Mouse (Mus musculus): ENCODE measurements around the gene E130218I03Rik. TPM values are rescaled to one million over a fixed set of nuclear protein-coding genes. Genes with fewer than 3 reads are reported as not detected.

Gene E130218I03Rik
- polyA plus RNA-seq, 1 experiment from 2014 or later: 0.42 TPM

DNA sequence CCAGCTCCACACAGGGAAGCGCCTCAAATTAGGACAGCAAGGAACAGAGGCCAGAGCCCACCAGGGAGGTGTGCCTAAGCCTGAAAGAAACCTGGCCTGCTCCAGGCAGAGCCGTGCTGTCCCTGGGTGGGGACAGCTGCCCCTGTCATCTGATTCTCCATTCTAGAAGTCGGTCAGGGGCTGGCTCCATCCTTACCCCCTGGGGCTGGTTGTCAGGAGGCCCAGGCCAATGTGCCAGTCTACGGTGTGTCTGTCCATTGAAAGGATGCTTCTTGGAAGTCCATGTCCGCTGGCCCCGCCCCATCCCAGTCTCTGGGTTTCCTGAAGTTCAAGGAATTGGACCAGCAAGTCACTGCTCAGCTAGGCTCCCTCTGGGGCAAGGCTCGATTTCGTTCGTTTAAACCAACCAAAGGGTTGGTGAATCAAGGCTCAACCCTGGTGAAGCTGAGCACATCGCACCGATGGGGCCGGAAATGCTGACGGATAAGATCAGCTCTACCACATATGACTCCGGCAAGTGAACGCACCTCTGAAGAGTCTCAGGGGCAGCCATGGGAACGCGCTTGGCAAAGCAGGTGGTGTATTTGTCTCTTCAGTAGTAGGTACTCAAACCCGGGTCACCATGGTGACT lies 49.7 kb downstream of the E130218I03Rik start:
- whole genome bisulfite sequencing: 75% methylated on average over 18 of the region's 18 CpGs

DNA sequence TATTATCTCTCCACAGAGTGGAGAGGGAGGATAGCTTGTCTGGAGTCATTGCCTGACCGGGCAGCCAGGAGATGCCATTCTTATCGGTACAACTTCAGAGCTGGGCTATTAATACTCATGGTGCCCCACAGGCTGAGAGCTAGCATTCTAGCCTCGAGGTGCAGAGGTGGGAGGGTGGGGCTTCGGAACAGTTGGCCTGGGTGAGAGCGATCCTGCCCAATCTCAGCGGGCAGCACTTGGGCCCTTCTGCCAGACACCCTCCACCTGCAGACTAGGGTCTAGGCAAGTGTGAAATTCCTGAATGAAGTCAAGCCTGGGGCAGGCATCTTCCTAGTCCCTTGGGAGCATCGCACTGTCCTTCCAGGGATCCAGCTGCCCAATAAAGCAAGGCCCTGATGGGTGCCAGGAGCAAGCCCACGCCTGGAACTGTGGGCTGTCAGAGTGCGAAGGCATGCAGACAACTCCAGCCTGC lies 50.3 kb downstream of the E130218I03Rik start:
- Histone ChIP-seq H3K4me1 (peaks cover 5% of the 10 kb centered on the region), H3K4me3 (replicated peaks) (no peak overlapping the region), H3K36me3 (no peaks in the 10 kb centered on the region), H3K9me3 (replicated peaks) (no peaks in the 10 kb centered on the region), H3K4me2 (no peak overlapping the region), H3K27ac (replicated peaks) (no peak overlapping the region), H3K27me3 (replicated peaks) (0 out of 2 replicates have a peak, but pooled peaks cover 4% of the 10 kb centered on the region), H3K9ac (replicated peaks) (no peak overlapping the region)
- WGBS: 74% methylated on average over 9 of the region's 9 CpGs
- ATAC-seq (ENCODE audit: low FRiP score): no peak

More for the DNA sequence above, 49.7 kb downstream of the E130218I03Rik start:
- no peak overlapping the region for H3K4me2 ChIP-seq
- H3K9me3 ChIP-seq (replicated peaks): no peaks in the 10 kb centered on the region
- H3K27ac ChIP-seq (replicated peaks): no peak overlapping the region
- peaks cover 10% of the 10 kb centered on the region for H3K4me1 ChIP-seq
- no peak overlapping the region for H3K9ac ChIP-seq (replicated peaks)
- H3K4me3 ChIP-seq (replicated peaks): no peak overlapping the region
- H3K36me3 ChIP-seq: no peaks in the 10 kb centered on the region
- H3K27me3 ChIP-seq (replicated peaks): 0 out of 2 replicates have a peak, but pooled peaks cover 4% of the 10 kb centered on the region
- ATAC-seq (ENCODE audit: low FRiP score): no peak

Other genes starting within 250 kb of the E130218I03Rik start
- 47.0 and 47.4 TPM in 2 replicates for gene Dhdds, start 242.7 kb upstream of the E130218I03Rik start, polyA plus RNA-seq (2015; fragmentation: Nextera tagmentation; extraction: Ambion mirVana)
- gene Lin28a, start 224.8 kb upstream of the E130218I03Rik start, polyA plus RNA-seq (2015; fragmentation: Nextera tagmentation; extraction: Ambion mirVana): 0.19 and 0.37 TPM in 2 replicates
- not detected in 2 replicates for gene Zfp683, start 189.8 kb upstream of the E130218I03Rik start, polyA plus RNA-seq (2015; fragmentation: Nextera tagmentation; extraction: Ambion mirVana)
- 2.5 and 3.7 TPM in 2 replicates for gene Crybg2, start 182.8 kb upstream of the E130218I03Rik start, polyA plus RNA-seq (2015; fragmentation: Nextera tagmentation; extraction: Ambion mirVana)
- 5.6 and 29.0 TPM in 2 replicates for gene Cd52, start 148.6 kb upstream of the E130218I03Rik start, polyA plus RNA-seq (2015; fragmentation: Nextera tagmentation; extraction: Ambion mirVana)
- 16.2 and 19.4 TPM in 2 replicates for gene Ubxn11, start 141.1 kb upstream of the E130218I03Rik start, polyA plus RNA-seq (2015; fragmentation: Nextera tagmentation; extraction: Ambion mirVana)
- gene Sh3bgrl3, start 114.9 kb upstream of the E130218I03Rik start, polyA plus RNA-seq (2015; fragmentation: Nextera tagmentation; extraction: Ambion mirVana): 436 and 479 TPM in 2 replicates
- gene Cep85, start 56.5 kb upstream of the E130218I03Rik start, polyA plus RNA-seq (2015; fragmentation: Nextera tagmentation; extraction: Ambion mirVana): 18.9 and 34.8 TPM in 2 replicates
- gene Gm7534, start 40.7 kb upstream of the E130218I03Rik start, polyA plus RNA-seq (2015; fragmentation: Nextera tagmentation; extraction: Ambion mirVana): not detected in 2 replicates
- gene Catsper4, start 16.3 kb upstream of the E130218I03Rik start, polyA plus RNA-seq (2015; fragmentation: Nextera tagmentation; extraction: Ambion mirVana): not detected in 2 replicates
- 0.20 and 1.4 TPM in 2 replicates for gene Cnksr1, start 5.3 kb upstream of the E130218I03Rik start, polyA plus RNA-seq (2015; fragmentation: Nextera tagmentation; extraction: Ambion mirVana)
- gene Zfp593, start 1.9 kb downstream of the E130218I03Rik start, polyA plus RNA-seq (2015; fragmentation: Nextera tagmentation; extraction: Ambion mirVana): 13.9 and 14.8 TPM in 2 replicates
- gene Gm30191, start 3.3 kb downstream of the E130218I03Rik start, polyA plus RNA-seq (2015; fragmentation: Nextera tagmentation; extraction: Ambion mirVana): not detected in 2 replicates
- gene Grrp1, start 10.4 kb downstream of the E130218I03Rik start, polyA plus RNA-seq (2015; fragmentation: Nextera tagmentation; extraction: Ambion mirVana): 14.2 and 17.0 TPM in 2 replicates
- gene Pdik1l, start 44.2 kb downstream of the E130218I03Rik start, polyA plus RNA-seq (2015; fragmentation: Nextera tagmentation; extraction: Ambion mirVana): 32.1 and 33.9 TPM in 2 replicates
- gene Trim63, start 71.5 kb downstream of the E130218I03Rik start, polyA plus RNA-seq (2015; fragmentation: Nextera tagmentation; extraction: Ambion mirVana): 1.2 and 1.4 TPM in 2 replicates
- 0.14 and 0.20 TPM in 2 replicates for gene Slc30a2, start 99.5 kb downstream of the E130218I03Rik start, polyA plus RNA-seq (2015; fragmentation: Nextera tagmentation; extraction: Ambion mirVana)
- gene Extl1, start 140.2 kb downstream of the E130218I03Rik start, polyA plus RNA-seq (2015; fragmentation: Nextera tagmentation; extraction: Ambion mirVana): 0.75 and 1.2 TPM in 2 replicates
- 7.5 and 8.9 TPM in 2 replicates for gene Pafah2, start 152.7 kb downstream of the E130218I03Rik start, polyA plus RNA-seq (2015; fragmentation: Nextera tagmentation; extraction: Ambion mirVana)
- 4,048 and 4,915 TPM in 2 replicates for gene Stmn1, start 224.7 kb downstream of the E130218I03Rik start, polyA plus RNA-seq (2015; fragmentation: Nextera tagmentation; extraction: Ambion mirVana)

All from neural tube, embryonic 15.5 days (tissue).